Mouse (Mus musculus): ENCODE results near the gene Tmem43. TPM values are rescaled to one million over a fixed set of nuclear protein-coding genes. Genes with fewer than 3 reads are reported as not detected.

Tmem43 gene
- polyA plus RNA-seq, 2 experiments: 7.1 to 11.3 TPM

DNA sequence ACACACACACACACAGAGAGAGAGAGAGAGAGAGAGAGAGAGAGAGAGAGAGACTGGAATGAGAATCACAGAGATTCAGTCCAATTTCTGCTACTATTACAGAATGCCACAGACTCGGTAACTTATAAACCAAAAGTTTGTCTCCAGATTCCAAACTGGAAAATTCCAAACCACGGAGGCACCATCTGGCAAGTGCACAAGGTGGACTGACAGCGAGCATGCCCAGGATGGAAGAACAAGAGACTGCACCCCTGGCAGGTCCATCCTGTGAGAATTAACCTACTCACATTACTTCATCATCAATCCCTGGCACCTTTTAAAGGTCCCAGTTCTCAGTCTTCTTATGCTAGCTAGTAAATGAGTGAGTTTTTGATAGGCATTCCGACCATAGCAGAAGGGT lies 60.8 kb downstream of the Tmem43 start:
- no peak for DNase-seq (ENCODE audit: low read depth in 3 of 3, low spot score in 3 of 3)
- Histone ChIP-seq H3K27ac (no peak overlapping the region), H3K9ac (replicated peaks) (no peak overlapping the region), H3K9me3 (ENCODE audit: control insufficient read depth, low read length) (no peaks in the 10 kb centered on the region), H3K4me1 (replicated peaks; ENCODE audit: control insufficient read depth in 2 of 2, insufficient read depth in 2 of 2, low read length in 1 of 2) (no peaks in the 10 kb centered on the region), H3K4me2 (ENCODE audit: low read depth) (no peak overlapping the region), H3K27me3 (ENCODE audit: control insufficient read depth, insufficient read depth, low read length) (no peaks in the 10 kb centered on the region), H3K4me3 (ENCODE audit: insufficient read depth in 1 of 2, low read depth in 2 of 2, low read length in 2 of 2) (no peak overlapping the region), H3K36me3 (replicated peaks; ENCODE audit: control insufficient read depth, insufficient read depth, low read depth) (no peaks in the 10 kb centered on the region)
- no peak for ATAC-seq (ENCODE audit: insufficient read depth)
- WGBS (ENCODE audit: insufficient replicate concordance): 58% methylated on average over 4 of the region's 4 CpGs
- TF ChIP-seq EP300 (IDR thresholded peaks at IDR 0.05; ENCODE audit: low read depth): no peak
- no peak for TF ChIP-seq CTCF (IDR thresholded peaks at IDR 0.05; ENCODE audit: low read depth)

DNA sequence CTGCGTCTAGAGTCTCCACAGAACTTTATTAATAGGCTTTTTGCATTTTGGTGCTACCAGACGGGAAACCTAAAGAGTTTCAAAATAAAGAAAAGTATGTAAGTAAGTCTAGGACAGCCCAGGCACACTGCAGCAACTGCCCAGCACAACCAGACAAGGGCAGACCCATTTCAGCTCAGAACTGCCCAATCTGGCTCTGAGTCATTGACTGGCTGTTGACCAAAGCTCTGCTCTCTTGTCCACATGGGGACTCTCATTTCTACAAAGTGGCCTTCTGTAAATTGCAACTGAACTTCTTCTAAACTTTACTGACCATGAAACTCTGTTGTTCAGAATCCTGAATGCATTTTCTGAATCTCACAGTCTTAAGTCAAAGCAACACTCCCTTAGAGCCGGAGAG lies 61.7 kb downstream of the Tmem43 start:
- no peaks in the 10 kb centered on the region for H3K36me3 ChIP-seq (replicated peaks; ENCODE audit: control insufficient read depth, insufficient read depth, low read depth)
- 51% methylated on average over 3 of the region's 3 CpGs for WGBS (ENCODE audit: insufficient replicate concordance)

DNA sequence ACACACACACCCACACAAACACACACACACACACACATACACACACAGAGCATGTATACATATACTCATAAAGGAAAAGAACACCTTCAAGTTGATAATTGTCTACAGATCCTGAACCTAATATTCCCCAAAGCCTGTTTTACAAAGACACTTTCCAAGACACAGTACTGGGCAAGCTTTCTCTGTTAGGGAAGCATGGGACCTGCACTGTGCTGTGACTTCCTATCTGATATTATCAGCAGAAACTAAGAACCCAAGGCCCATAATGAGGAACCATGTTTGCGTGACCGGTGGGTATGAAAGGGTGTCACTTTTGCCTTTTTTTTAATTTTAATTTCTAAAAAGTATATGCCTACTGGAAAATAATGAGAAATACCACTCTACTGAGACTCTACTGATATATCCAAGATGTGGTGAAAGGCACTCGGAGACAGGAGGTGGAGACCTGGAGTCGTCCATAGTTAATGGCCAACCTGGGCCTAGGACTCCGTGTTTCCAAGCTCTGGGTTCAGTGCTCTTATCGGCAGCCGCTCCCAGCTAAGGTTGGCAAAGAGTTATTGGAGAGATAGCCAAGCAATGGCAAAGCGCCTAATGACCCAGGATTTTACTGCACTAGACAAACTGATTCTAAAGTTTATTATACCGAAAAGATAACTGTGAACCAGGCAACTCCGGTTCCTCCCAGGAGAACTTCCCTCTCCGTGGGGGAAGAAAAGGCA lies 62.7 kb downstream of the Tmem43 start:
- no peaks in the 10 kb centered on the region for H3K36me3 ChIP-seq (replicated peaks; ENCODE audit: control insufficient read depth, insufficient read depth, low read depth)
- no peaks in the 10 kb centered on the region for H3K4me1 ChIP-seq (replicated peaks; ENCODE audit: control insufficient read depth in 2 of 2, insufficient read depth in 2 of 2, low read length in 1 of 2)
- H3K4me3 ChIP-seq (ENCODE audit: insufficient read depth in 1 of 2, low read depth in 2 of 2, low read length in 2 of 2): no peak overlapping the region
- ATAC-seq (ENCODE audit: insufficient read depth) (no peak), DNase-seq (ENCODE audit: low read depth in 3 of 3, low spot score in 3 of 3) (no peak)
- WGBS (ENCODE audit: insufficient replicate concordance): 68% methylated on average over 11 of the region's 11 CpGs
- H3K27me3 ChIP-seq (ENCODE audit: control insufficient read depth, insufficient read depth, low read length): no peaks in the 10 kb centered on the region
- H3K9me3 ChIP-seq (ENCODE audit: control insufficient read depth, low read length): no peaks in the 10 kb centered on the region
- no peak overlapping the region for H3K4me2 ChIP-seq (ENCODE audit: low read depth)
- H3K9ac ChIP-seq (replicated peaks): no peak overlapping the region
- H3K27ac ChIP-seq: no peak overlapping the region
- TF ChIP-seq EP300 (IDR thresholded peaks at IDR 0.05; ENCODE audit: low read depth): no peak
- no peak for TF ChIP-seq CTCF (IDR thresholded peaks at IDR 0.05; ENCODE audit: low read depth)

More for the DNA sequence above, 61.7 kb downstream of the Tmem43 start:
- H3K27me3 ChIP-seq (ENCODE audit: control insufficient read depth, insufficient read depth, low read length): no peaks in the 10 kb centered on the region
- DNase-seq (ENCODE audit: low read depth in 3 of 3, low spot score in 3 of 3) (no peak), ATAC-seq (ENCODE audit: insufficient read depth) (no peak)
- TF ChIP-seq EP300 (IDR thresholded peaks at IDR 0.05; ENCODE audit: low read depth): no peak
- TF ChIP-seq CTCF (IDR thresholded peaks at IDR 0.05; ENCODE audit: low read depth): no peak
- no peaks in the 10 kb centered on the region for H3K4me1 ChIP-seq (replicated peaks; ENCODE audit: control insufficient read depth in 2 of 2, insufficient read depth in 2 of 2, low read length in 1 of 2)
- no peak overlapping the region for H3K27ac ChIP-seq
- no peak overlapping the region for H3K9ac ChIP-seq (replicated peaks)
- no peak overlapping the region for H3K4me2 ChIP-seq (ENCODE audit: low read depth)
- H3K4me3 ChIP-seq (ENCODE audit: insufficient read depth in 1 of 2, low read depth in 2 of 2, low read length in 2 of 2): no peak overlapping the region
- H3K9me3 ChIP-seq (ENCODE audit: control insufficient read depth, low read length): no peaks in the 10 kb centered on the region

Other genes with a start within 250 kb of the Tmem43 start
- gene Wnt7a, start 62.3 kb upstream of the Tmem43 start, polyA plus RNA-seq (2012; rRNA removed): 0.01 TPM in 1 of 2 replicates, not detected in the other
- gene Wnt7a, start 62.3 kb upstream of the Tmem43 start, polyA plus RNA-seq (2014; fragmentation: Nextera tagmentation; extraction: Ambion mirVana): not detected in 2 replicates
- 5.0 and 6.6 TPM in 2 replicates for gene Chchd4, start 157 bp upstream of the Tmem43 start, polyA plus RNA-seq (2012; rRNA removed)
- 14.1 and 14.9 TPM in 2 replicates for gene Chchd4, start 157 bp upstream of the Tmem43 start, polyA plus RNA-seq (2014; fragmentation: Nextera tagmentation; extraction: Ambion mirVana)
- 1.8 and 2.8 TPM in 2 replicates for gene Xpc, start 42.2 kb downstream of the Tmem43 start, polyA plus RNA-seq (2012; rRNA removed)
- 3.6 and 3.7 TPM in 2 replicates for gene Xpc, start 42.2 kb downstream of the Tmem43 start, polyA plus RNA-seq (2014; fragmentation: Nextera tagmentation; extraction: Ambion mirVana)
- 56.3 and 84.8 TPM in 2 replicates for gene Lsm3, start 42.2 kb downstream of the Tmem43 start, polyA plus RNA-seq (2012; rRNA removed)
- 167 and 171 TPM in 2 replicates for gene Lsm3, start 42.2 kb downstream of the Tmem43 start, polyA plus RNA-seq (2014; fragmentation: Nextera tagmentation; extraction: Ambion mirVana)
- 8.0 and 9.0 TPM in 2 replicates for gene Slc6a6, start 210.3 kb downstream of the Tmem43 start, polyA plus RNA-seq (2012; rRNA removed)
- 7.5 and 11.4 TPM in 2 replicates for gene Slc6a6, start 210.3 kb downstream of the Tmem43 start, polyA plus RNA-seq (2014; fragmentation: Nextera tagmentation; extraction: Ambion mirVana)